Mouse (Mus musculus) lung, embryonic 16.5 days (tissue): ENCODE data around the gene Nlgn3. TPM values are rescaled to one million over a fixed set of nuclear protein-coding genes. Genes with fewer than 3 reads are reported as not detected.

ENCODE experiments used
- ATAC-seq: fragments of 200-750 bp; cut with Nextera tagmentation; 2 replicates; pipeline ENCODE4 v1.8.0; 2017; ENCODE audit warnings: low read depth, mild to moderate bottlenecking, moderate library complexity
- H3K27ac ChIP-seq: fragments of 300-500 bp; sonication (generic); 2 replicates; pipeline ENCODE4 v1.5.1; 2014; ENCODE audit warnings: mild to moderate bottlenecking, control low read depth, low read length
- H3K27me3 ChIP-seq: fragments of 300-500 bp; sonication (generic); 2 replicates; pipeline ENCODE4 v1.6.1; 2014; ENCODE audit warnings: low read depth, low read length, mixed read lengths; ENCODE audit not compliant: control insufficient read depth, insufficient read depth
- H3K36me3 ChIP-seq: fragments of 300-500 bp; sonication (generic); 2 replicates; pipeline ENCODE4 v1.6.1; 2014; ENCODE audit warnings: low read length; ENCODE audit not compliant: control insufficient read depth, insufficient read depth
- H3K4me1 ChIP-seq: fragments of 300-500 bp; sonication (generic); replicated peaks from 2 replicates; pipeline ENCODE4 v1.6.1; 2014; ENCODE audit warnings: low read length, mixed read lengths; ENCODE audit not compliant: control insufficient read depth, insufficient read depth
- H3K4me2 ChIP-seq: fragments of 300-500 bp; sonication (generic); 2 replicates; pipeline ENCODE4 v1.6.1; 2014; ENCODE audit warnings: low read depth, low read length, control low read depth
- H3K4me3 ChIP-seq: fragments of 300-500 bp; sonication (generic); 2 replicates; pipeline ENCODE4 v1.5.1; 2014; ENCODE audit warnings: mild to moderate bottlenecking, low read length, control low read depth
- H3K9ac ChIP-seq: fragments of 300-500 bp; sonication (generic); 2 replicates; pipeline ENCODE4 v1.6.1; 2014; ENCODE audit warnings: low read length, control low read depth
- H3K9me3 ChIP-seq: fragments of 300-500 bp; sonication (generic); 2 replicates; pipeline ENCODE4 v1.6.1; 2016; ENCODE audit warnings: low read length; ENCODE audit not compliant: control insufficient read depth
- WGBS: fragments of 180-500 bp; shearing (Covaris S2); extraction: QIAGEN DNeasy Blood & Tissue Kit; methylation state at CpG from one replicate; pipeline ENCODE4 v1.1.7; 2014; 5-methylcytosine and 5-hydroxymethylcytosine counted together
- polyA plus RNA-seq: library from polyadenylated mRNA; unstranded; fragments of >200 nt; fragmentation: Nextera tagmentation; extraction: Ambion mirVana; gene quantifications from 2 replicates; pipeline ENCODE4 v1.2.1, GENCODE M21; 2015

The Nlgn3 gene
- polyA plus RNA-seq, 1 experiment from 2014 or later: 4.2 TPM

DNA sequence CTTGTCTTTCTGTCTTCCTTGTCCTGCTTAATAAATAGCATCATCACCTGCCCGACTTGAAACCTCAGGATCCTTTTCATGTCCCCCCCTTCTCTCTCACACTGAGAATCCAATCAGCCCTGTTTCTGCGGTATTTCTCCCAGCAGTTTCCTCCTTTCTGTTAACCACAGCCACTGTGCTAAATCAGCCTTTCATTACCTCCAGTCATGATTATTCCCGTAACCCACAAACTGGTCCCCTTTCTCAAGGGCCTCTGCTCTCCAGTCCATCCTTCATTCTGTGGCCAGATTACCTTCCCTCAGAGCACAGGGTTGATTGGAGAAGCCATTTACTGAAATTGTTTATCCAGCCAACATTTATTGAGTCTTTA is 30.2 kb upstream of the Nlgn3 start, which contains the start of gene Gm20489:
Gene Gm20489 (minus strand): TSS at position 269 of the 370 bp plus-strand sequence.
- ATAC-seq: no peak
- H3K36me3 ChIP-seq: no peaks in the 10 kb centered on the region
- H3K4me3 ChIP-seq: peak within 1 kb of the TSS; percentile 18; the same call in 1 of the 2 replicates
- no peaks in the 10 kb centered on the region for H3K27me3 ChIP-seq
- H3K4me2 ChIP-seq: no peak within 1 kb of the TSS
- no peak within 1 kb of the TSS for H3K27ac ChIP-seq
- 0 out of 2 replicates have a peak, but pooled peaks cover 5% of the 10 kb centered on the region for H3K4me1 ChIP-seq
- 0 out of 2 replicates have a peak within 1 kb of the TSS, but pooled peaks have one; percentile 20 for H3K9ac ChIP-seq
- WGBS: 55% methylated on average over 3 of the region's 3 CpGs
- H3K9me3 ChIP-seq: no peaks in the 10 kb centered on the region

GRCm38 (mm10) chrX:101273410-101273809 is 25.6 kb upstream of the Nlgn3 start:
- ATAC-seq: no peak
- 23% methylated on average over 6 of the region's 6 CpGs for WGBS
- Histone ChIP-seq H3K4me1 (peaks cover 5% of the 10 kb centered on the region; the same call in 1 of the 2 replicates), H3K9me3 (no peaks in the 10 kb centered on the region), H3K9ac (peak overlapping the region; percentile 83), H3K27ac (peak overlapping the region; percentile 46; the same call in 1 of the 2 replicates), H3K27me3 (no peaks in the 10 kb centered on the region; the same call in 1 of the 2 replicates), H3K4me3 (peak overlapping the region; percentile 64), H3K36me3 (peaks cover 3% of the 10 kb centered on the region), H3K4me2 (peak overlapping the region; percentile 58)

GRCm38 (mm10) chrX:101273875-101274738 is 24.9 kb upstream of the Nlgn3 start, which contains the start of gene Med12:
Gene Med12 (plus strand): TSS chrX:101274030.
- peak within 1 kb of the TSS; percentile 78 for H3K27ac ChIP-seq
- H3K4me1 ChIP-seq: peaks cover 5% of the 10 kb centered on the region; the same call in 1 of the 2 replicates
- H3K9me3 ChIP-seq: no peaks in the 10 kb centered on the region
- WGBS: 17% methylated on average over 47 of the region's 54 CpGs
- H3K36me3 ChIP-seq: peaks cover 3% of the 10 kb centered on the region
- H3K9ac ChIP-seq: peak within 1 kb of the TSS; percentile 83
- no peaks in the 10 kb centered on the region; the same call in 1 of the 2 replicates for H3K27me3 ChIP-seq
- peak within 1 kb of the TSS; percentile 58 for H3K4me2 ChIP-seq
- H3K4me3 ChIP-seq: peak within 1 kb of the TSS; percentile 64
- peak; percentile 99 for ATAC-seq

GRCm38 (mm10) chrX:101282813-101283212 is 16.2 kb upstream of the Nlgn3 start:
- H3K9me3 ChIP-seq: no peaks in the 10 kb centered on the region
- H3K4me2 ChIP-seq: no peak overlapping the region
- no peaks in the 10 kb centered on the region for H3K27me3 ChIP-seq
- no peak for ATAC-seq
- no peak overlapping the region for H3K9ac ChIP-seq
- WGBS: 77% methylated on average over 6 of the region's 6 CpGs
- no peak overlapping the region for H3K27ac ChIP-seq
- H3K36me3 ChIP-seq: peaks cover 6% of the 10 kb centered on the region
- H3K4me1 ChIP-seq: no peaks in the 10 kb centered on the region
- H3K4me3 ChIP-seq: no peak overlapping the region

- Histone ChIP-seq H3K4me2 (no peak overlapping the region), H3K4me1 (no peaks in the 10 kb centered on the region), H3K4me3 (no peak overlapping the region), H3K27ac (no peak overlapping the region), H3K9ac (no peak overlapping the region), H3K36me3 (peaks cover 6% of the 10 kb centered on the region), H3K27me3 (no peaks in the 10 kb centered on the region), H3K9me3 (no peaks in the 10 kb centered on the region)
- WGBS: 26% methylated on average over 6 of the region's 6 CpGs
- ATAC-seq: peak; percentile 51; the same call in 1 of the 2 replicates
Measured at GRCm38 (mm10) chrX:101285534-101285933, 13.4 kb upstream of the Nlgn3 start.

DNA sequence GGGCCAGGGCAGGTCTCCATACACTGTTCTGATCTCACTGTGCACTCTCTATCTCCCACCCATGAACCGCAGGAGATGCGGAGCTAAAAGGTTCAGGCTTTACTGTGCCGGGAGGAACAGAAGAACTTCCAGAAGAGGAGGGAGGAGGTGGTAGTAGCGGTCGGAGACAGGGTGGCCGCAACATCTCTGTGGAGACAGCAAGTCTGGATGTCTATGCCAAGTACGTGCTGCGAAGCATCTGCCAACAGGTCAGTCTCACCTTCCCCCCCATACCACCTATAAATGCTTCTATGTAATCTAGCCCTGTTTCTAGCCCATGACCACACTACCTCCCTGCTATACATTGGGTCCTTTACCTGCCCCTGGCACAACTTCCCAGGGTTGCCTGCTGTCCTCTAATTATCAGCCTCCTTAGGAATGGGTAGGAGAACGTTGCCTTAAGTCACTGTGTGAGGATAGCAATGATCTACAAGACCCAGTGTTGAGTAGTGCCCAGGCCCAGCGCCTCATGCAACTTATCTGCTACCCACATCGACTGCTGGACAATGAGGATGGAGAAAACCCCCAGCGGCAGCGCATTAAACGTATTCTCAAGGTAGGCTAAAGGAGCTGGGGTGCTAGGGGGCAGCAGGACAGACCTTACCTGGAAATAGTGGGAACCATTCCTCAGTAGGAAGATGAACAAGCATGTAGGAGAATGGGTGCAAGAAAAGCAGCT is 12.9 kb upstream of the Nlgn3 start:
- Histone ChIP-seq H3K4me3 (no peak overlapping the region), H3K27ac (no peak overlapping the region), H3K4me1 (no peaks in the 10 kb centered on the region), H3K36me3 (peaks cover 9% of the 10 kb centered on the region), H3K4me2 (no peak overlapping the region), H3K9ac (no peak overlapping the region), H3K27me3 (no peaks in the 10 kb centered on the region), H3K9me3 (no peaks in the 10 kb centered on the region)
- no peak for ATAC-seq
- 88% methylated on average over 14 of the region's 14 CpGs for WGBS

DNA sequence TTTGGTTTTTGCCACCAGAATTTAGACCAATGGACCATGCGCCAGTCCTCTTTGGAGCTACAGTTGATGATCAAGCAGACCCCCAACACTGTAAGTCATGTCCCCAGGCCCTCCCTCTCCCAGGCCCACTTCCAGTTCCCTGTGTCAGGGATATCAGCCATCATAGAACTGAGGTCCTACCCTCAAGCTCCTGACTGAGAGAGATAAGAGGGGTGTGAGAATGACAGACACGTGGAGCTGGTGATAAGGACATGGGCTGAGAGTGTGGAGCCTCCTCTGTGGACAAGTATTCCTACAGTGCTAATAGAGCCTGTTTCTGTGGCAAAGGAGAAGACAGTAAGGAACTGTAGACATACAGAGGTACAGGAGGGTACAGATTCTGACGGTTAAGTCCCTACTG is 11.4 kb upstream of the Nlgn3 start:
- no peaks in the 10 kb centered on the region for H3K9me3 ChIP-seq

DNA sequence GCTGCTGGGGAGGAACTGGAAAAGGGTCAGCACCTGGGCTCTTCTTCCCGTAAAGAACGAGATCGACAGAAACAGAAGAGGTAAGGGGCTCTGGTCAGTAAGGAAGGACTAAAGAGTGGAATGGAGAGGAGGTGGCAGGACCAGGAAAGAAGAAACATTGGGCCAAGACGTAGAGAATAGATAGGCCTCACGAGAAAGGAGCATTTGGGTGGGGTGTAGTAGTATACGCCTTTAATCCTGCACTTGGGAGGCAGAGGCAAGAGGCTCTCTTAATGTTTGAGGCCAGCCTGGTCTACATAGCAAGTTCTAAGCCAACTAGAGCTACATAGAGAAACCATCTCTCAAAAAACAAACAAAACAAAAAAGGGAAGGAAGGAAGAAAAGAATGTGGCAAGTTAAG is 10.5 kb upstream of the Nlgn3 start:
- H3K4me3 ChIP-seq: no peak overlapping the region
- H3K4me2 ChIP-seq: no peak overlapping the region
- H3K27me3 ChIP-seq: no peaks in the 10 kb centered on the region
- 85% methylated on average over 6 of the region's 6 CpGs for WGBS
- no peak overlapping the region for H3K9ac ChIP-seq
- H3K27ac ChIP-seq: no peak overlapping the region
- H3K4me1 ChIP-seq: no peaks in the 10 kb centered on the region
- H3K36me3 ChIP-seq: peaks cover 9% of the 10 kb centered on the region
- no peak for ATAC-seq
- H3K9me3 ChIP-seq: no peaks in the 10 kb centered on the region

More for the DNA sequence above, 11.4 kb upstream of the Nlgn3 start:
- Histone ChIP-seq H3K36me3 (peaks cover 6% of the 10 kb centered on the region; the same call in 1 of the 2 replicates), H3K27ac (no peak overlapping the region), H3K4me3 (no peak overlapping the region), H3K9ac (no peak overlapping the region), H3K4me2 (no peak overlapping the region), H3K4me1 (no peaks in the 10 kb centered on the region), H3K27me3 (no peaks in the 10 kb centered on the region)
- ATAC-seq: no peak
- 86% methylated on average over 3 of the region's 3 CpGs for WGBS

- Histone ChIP-seq H3K4me3 (no peak overlapping the region), H3K36me3 (peaks cover 10% of the 10 kb centered on the region), H3K27ac (no peak overlapping the region), H3K9me3 (no peaks in the 10 kb centered on the region), H3K4me2 (no peak overlapping the region), H3K9ac (no peak overlapping the region), H3K4me1 (no peaks in the 10 kb centered on the region), H3K27me3 (no peaks in the 10 kb centered on the region)
- WGBS: 78% methylated on average over 7 of the region's 7 CpGs
- ATAC-seq: no peak
Measured at GRCm38 (mm10) chrX:101289037-101289436, 9.9 kb upstream of the Nlgn3 start.
